Mouse (Mus musculus): ENCODE results near the gene Tnpo3.

Gene Tnpo3

GRCm38 (mm10) chr6:29527361-29528164 is 82.1 kb downstream of the Tnpo3 start:
- no peak for DNase-seq

DNA sequence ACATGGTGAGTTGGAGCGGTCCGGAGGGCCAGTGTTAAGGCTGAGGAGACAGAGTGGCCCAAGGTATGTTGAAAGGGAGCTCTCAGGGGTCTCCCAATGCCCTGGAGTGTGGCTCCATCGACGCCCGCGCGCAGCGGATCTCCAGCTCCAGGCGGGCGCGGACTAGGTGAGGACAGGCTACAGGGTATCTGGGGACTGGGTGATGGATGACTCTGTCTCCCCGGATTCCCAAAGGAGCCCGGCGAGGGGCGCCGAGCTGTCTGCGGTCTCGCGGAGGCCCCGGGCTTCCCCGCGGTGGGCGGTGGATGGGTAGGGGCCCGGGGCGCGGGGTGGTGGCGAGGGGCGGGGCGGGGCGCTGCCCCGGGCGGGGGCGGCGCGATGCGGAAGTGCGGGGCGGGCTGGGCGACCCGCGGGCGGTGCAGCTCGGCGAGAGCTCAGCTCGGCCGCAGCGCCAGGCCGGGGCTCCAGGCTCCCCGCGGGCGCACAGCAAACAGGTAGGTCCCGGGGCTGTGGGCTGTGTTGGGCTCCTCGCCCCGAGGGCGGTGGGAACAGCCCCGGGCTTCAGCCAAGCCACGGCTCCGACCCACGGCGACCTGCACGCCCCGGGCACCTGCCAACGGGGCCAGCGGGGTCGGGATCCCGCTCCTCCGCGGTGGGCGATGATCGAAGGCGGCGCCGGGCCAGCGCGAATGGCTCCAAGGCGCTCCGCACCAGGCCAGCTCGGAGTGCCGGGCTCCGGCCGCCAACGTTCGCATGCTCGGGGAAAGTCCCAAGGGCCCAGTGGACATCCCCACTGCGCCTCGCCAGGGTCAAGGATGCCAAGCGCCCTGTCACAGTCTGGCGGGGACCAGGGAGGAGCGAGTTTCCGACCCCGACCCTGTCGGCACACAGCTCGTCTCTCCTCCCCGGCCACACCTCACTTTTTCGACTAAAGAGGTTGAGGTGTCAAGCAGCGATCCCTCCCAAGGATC is 83.1 kb downstream of the Tnpo3 start, which contains the start of gene Irf5:
Irf5 (plus strand) TSS at position 345 of the 971 bp plus-strand sequence.
- peak; percentile 19 for DNase-seq

DNA sequence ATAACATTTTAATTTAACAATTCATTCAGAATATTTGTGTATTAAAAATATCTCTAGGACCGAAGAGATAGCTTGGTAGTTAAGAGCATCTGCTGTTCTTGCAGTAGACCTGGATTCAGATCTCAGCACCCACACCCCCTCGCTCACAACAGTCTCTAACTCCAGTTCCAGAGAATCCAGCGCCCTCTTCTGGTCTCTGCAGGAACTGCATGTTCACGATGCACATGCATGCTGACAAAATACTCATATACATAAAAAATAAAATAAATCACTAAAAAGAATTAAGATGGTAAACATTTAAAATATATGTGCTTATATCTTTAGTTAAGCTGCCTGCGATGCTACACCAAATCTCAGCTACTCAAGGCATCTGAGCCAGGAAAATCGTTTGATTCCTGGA is 84.4 kb downstream of the Tnpo3 start:
- DNase-seq: peak; percentile 40

DNA sequence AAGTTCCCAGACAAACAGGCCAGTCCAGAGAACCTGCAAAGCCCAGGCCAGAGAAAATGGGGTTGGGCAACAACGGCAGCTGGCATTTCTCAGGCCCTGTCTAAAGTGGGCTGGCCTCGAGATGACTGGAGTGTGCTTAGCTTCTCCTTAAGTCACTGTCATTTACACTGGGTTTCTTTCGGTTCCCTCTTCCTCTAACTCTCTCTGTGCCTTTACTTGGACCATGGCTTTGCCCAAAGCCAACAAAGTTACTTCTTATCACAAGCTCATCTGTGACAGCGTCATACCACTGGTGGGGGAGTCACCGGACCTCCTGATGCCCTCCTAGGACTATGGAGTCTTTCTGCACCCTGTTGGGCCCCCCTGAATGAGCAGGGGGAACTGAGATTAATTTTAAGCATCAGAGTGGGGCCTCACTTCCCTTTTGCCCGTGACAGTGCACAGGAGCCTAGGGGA is 85.6 kb downstream of the Tnpo3 start:
- DNase-seq: no peak

DNA sequence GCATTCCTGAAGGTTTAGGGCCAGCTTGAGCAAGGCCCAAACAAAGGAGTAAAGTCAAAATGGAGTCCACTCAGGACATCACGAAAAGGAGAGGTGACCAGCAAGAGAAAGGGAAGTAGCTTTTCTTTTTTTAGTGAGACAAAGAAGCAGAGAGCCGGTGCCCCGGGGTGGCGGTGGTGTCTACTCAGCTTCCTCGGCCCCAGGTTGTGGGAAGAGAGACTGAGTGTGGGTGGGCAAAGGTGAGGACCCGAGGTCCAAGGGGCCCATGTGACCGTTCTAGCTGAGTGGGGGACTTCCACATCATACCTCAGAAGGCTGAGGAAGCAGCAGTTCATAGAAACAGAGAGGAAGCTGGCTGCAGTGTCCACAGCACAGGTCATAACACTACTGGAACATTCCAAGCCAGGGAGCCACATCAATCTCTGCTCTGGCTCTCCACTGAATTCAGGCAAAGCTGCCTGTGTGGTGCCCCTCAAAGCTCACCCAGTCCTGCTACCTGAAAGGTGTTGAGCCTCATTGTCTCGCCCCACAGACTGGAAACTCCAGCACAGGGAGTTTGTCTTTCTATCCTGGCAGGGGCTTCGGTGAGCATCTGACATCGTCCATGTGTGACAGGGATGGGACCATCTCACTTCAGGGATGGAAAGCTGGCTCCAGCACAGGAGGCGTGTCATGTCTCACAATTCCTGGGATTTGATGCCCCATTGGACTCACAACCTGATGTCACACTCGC is 86.2 kb downstream of the Tnpo3 start:
- no peak for DNase-seq

- no peak for DNase-seq
Measured at GRCm38 (mm10) chr6:29522626-29523300, 86.9 kb downstream of the Tnpo3 start.

- DNase-seq: peak; percentile 74
Measured at GRCm38 (mm10) chr6:29517139-29517538, 92.5 kb downstream of the Tnpo3 start.

- DNase-seq: peak; percentile 54
Measured at GRCm38 (mm10) chr6:29513284-29513683, 96.4 kb downstream of the Tnpo3 start.

DNA sequence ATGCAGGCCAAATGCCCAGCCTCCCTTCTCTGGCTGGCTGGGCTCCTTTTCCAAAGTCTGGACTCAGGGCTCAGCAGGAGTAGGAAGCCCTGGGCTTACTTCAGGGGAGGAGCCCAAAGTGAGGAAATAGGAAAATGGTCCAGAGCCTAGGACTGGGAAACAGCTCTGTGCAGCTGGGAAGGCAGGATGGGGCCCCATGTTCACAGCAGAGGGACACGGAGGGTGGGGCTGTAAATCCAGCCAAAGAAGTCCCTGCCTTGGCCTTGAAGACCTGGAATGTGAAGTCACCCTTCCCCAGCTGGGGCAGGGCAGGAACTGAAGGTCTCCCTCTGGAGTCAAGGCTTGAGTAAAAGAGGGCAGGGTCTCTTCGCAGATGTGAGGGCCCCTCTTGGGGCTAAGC is 100.6 kb downstream of the Tnpo3 start:
- DNase-seq: no peak

- peak; percentile 24 for DNase-seq
Measured at GRCm38 (mm10) chr6:29507447-29508309, 102.0 kb downstream of the Tnpo3 start, which contains the start of gene Kcp. TSS of gene Kcp (minus strand) at chr6:29507952.

DNA sequence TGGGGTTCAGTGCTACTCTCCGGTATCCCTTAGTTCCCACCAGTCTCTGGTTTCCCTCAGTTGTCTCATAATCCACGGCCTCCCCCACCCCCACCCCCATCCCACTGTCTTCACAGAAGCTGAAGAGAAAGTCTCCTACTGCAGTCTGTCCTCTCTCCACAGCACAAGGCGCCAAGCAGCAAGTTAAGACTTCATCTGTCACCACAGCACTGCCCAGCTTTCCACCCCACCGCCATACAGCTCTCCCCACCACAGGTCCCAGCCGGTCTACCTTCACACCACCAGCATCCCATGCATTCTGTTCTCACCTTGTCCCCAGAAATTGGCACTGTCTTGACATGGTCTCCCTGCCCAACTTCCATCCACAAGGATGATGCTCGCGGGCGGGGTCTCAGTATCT is 102.9 kb downstream of the Tnpo3 start:
- no peak for DNase-seq

DNA sequence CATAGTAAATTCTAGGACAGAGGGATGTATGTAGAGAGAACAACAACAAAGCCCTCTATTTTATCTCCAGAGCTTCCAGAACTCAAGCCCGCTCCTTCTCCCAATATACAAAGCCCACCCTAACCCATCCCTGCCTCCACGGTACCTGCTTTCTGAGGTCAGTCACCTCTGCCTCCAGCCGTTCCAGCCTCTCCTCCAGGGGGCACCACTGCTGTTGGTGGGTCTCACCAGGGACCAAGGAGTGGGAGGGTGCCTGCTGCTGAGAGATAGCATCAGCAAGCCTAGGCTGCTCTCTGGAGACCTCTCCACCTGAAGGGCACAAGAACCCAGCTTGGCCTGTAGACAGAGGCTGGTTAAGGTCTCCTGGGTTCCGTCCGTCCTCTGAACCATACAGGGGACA is 104.2 kb downstream of the Tnpo3 start:
- DNase-seq: no peak

GRCm38 (mm10) chr6:29501599-29501998 is 108.1 kb downstream of the Tnpo3 start:
- no peak for DNase-seq

GRCm38 (mm10) chr6:29500810-29501209 is 108.9 kb downstream of the Tnpo3 start:
- DNase-seq: peak; percentile 27

GRCm38 (mm10) chr6:29500177-29500576 is 109.5 kb downstream of the Tnpo3 start:
- DNase-seq: peak; percentile 51

DNA sequence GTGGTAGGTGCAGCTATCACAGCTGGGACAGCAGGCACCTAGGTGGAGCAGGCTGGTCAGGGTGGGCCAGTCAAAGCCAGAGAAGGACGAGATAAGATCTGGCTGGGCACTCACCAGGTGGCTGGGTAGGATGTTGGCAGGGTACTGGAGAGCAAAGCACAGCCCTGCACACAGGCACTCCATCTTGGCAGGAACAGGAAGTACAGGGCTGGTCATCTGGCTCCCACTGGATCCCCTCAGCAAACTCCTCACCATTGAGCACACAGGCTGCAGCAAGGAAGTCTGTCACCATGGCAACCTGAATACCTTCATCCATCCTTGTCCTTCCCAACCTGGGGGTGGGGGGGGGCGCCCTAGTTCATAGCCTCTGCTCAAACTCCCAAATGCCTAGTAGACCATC is 111.9 kb downstream of the Tnpo3 start:
- no peak for DNase-seq

GRCm38 (mm10) chr6:29496270-29496669 is 113.4 kb downstream of the Tnpo3 start:
- no peak for DNase-seq

- peak; percentile 50 for DNase-seq
Measured at GRCm38 (mm10) chr6:29494101-29494500, 115.6 kb downstream of the Tnpo3 start.
